Mouse (Mus musculus) spleen, adult 2 months (tissue): Measurements from ENCODE around the gene Tnip2. TPM values are rescaled to one million over a fixed set of nuclear protein-coding genes. Genes with fewer than 3 reads are reported as not detected.

Source experiments
- DNase-seq, 2 experiments: peaks; one replicate each; pipeline versions ENCODE4 v3.0.0 to v3.0.0-alpha.2; 2012 to 2021; ENCODE audit warnings: low spot score in 2 of 2, low read depth in 1 of 2
- H3K27ac ChIP-seq: fragments of 200-500 bp; 2 replicates; pipeline ENCODE4 v1.5.1; 2012; ENCODE audit warnings: low read length, inconsistent platforms; ENCODE audit not compliant: insufficient read depth
- H3K27me3 ChIP-seq: fragments of 200-500 bp; 2 replicates; pipeline ENCODE4 v1.6.1; 2012; ENCODE audit warnings: mild to moderate bottlenecking, moderate library complexity, low read length, inconsistent platforms; ENCODE audit not compliant: control insufficient read depth, insufficient read depth
- H3K36me3 ChIP-seq: fragments of 200-500 bp; 2 replicates; pipeline ENCODE4 v1.6.1; 2012; ENCODE audit warnings: mild to moderate bottlenecking, low read length, inconsistent platforms; ENCODE audit not compliant: control insufficient read depth, insufficient read depth
- H3K4me1 ChIP-seq: fragments of 200-500 bp; 2 replicates; pipeline ENCODE4 v1.6.1; 2011; ENCODE audit warnings: inconsistent platforms; ENCODE audit not compliant: control insufficient read depth, insufficient read depth, insufficient read length
- H3K4me3 ChIP-seq: fragments of 200-500 bp; 2 replicates; pipeline ENCODE4 v1.5.1; 2011; ENCODE audit warnings: mild to moderate bottlenecking, inconsistent platforms; ENCODE audit not compliant: insufficient read depth, insufficient read length; ENCODE audit errors: extremely low read depth
- CTCF ChIP-seq: fragments of 200-500 bp; IDR thresholded peaks from 2 replicates; pipeline ENCODE4 v1.5.1; 2011; ENCODE audit warnings: mild to moderate bottlenecking, inconsistent platforms; ENCODE audit not compliant: insufficient read depth, insufficient read length, insufficient replicate concordance; ENCODE audit errors: extremely low read depth
- POLR2A ChIP-seq: fragments of 200-500 bp; IDR thresholded peaks from 2 replicates; pipeline ENCODE4 v1.6.1; 2011; ENCODE audit warnings: low read depth, low read length, inconsistent platforms
- WGBS: fragments of 180-500 bp; shearing (Covaris S2); methylation state at CpG from one replicate; pipeline ENCODE4 v1.1.7; 2018; 5-methylcytosine and 5-hydroxymethylcytosine counted together
- polyA plus RNA-seq: library from polyadenylated mRNA; depleted of rRNA; stranded (reverse); fragments of >200 nt; gene quantifications from 2 replicates; pipeline ENCODE4 v1.2.3, GENCODE M21; 2012

Gene Tnip2
- polyA plus RNA-seq, 1 experiment, result 23.3 TPM

DNA sequence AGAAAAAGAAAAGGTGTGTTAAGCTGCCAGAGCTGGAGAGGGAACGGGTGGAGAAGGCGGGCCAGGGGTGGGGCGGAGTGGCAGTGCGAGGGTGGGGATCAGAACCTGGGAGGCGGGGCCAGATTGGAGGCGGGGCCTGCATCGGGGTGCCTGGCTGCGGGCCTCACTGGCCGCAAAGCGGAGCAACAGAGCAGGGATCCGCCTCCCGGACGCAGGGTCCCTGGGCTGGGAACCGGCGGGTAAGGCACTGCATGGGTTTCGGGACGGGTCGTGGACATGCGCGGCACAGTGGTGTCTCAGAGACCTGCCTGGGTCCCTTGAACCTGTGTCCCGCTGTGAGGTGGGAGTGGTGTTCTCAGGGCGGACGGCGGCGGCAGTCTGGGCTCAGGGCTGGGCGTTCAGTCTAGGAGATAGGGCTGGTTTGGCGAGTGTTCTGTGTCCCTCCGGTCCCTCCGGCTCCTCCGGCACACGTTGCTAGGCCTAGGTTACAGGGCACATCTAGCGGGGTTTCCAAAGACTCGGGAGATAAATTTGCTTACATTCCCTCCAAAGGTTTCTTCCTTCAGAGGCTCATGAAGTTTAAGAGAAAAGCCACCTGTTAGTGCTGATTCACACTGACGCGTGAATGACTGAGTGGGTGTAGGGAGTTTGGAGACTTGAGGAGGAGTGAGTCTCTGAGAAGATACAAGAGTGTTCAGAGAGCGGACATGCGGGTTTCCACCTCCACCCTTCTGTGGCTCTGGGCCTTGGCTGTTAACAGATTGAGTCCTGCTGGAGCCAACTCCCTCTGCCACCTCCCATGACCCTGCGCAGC is 12.1 kb upstream of the Tnip2 start, which contains the start of gene Sh3bp2:
Sh3bp2 (plus strand) TSS at position 176 of the 814 bp plus-strand sequence.
- WGBS, result 3% methylated on average over 38 of the region's 38 CpGs
- H3K27ac ChIP-seq, result peak within 1 kb of the TSS; percentile 87
- 0 out of 2 replicates have a peak, but pooled peaks cover 3% of the 10 kb centered on the region for H3K36me3 ChIP-seq
- H3K27me3 ChIP-seq, result no peaks in the 10 kb centered on the region
- TF ChIP-seq POLR2A (peak; percentile 90), CTCF (no peak)
- H3K4me3 ChIP-seq, result peak within 1 kb of the TSS; percentile 70
- peaks cover 54% of the 10 kb centered on the region for H3K4me1 ChIP-seq
- peak; percentile 79 to 99 for DNase-seq

GRCm38 (mm10) chr5:34524511-34524910 is 10.7 kb upstream of the Tnip2 start:
- Histone ChIP-seq H3K4me1 (peaks cover 52% of the 10 kb centered on the region), H3K27me3 (no peaks in the 10 kb centered on the region), H3K4me3 (no peak overlapping the region), H3K36me3 (0 out of 2 replicates have a peak, but pooled peaks cover 1% of the 10 kb centered on the region), H3K27ac (peak overlapping the region; percentile 70)
- TF ChIP-seq POLR2A, result no peak
- no peak for TF ChIP-seq CTCF
- no peak for DNase-seq

GRCm38 (mm10) chr5:34523958-34524485 is 10.2 kb upstream of the Tnip2 start:
- H3K4me1 ChIP-seq, result peaks cover 51% of the 10 kb centered on the region
- H3K36me3 ChIP-seq, result 0 out of 2 replicates have a peak, but pooled peaks cover 1% of the 10 kb centered on the region
- no peaks in the 10 kb centered on the region for H3K27me3 ChIP-seq
- 51% methylated on average over 4 of the region's 4 CpGs for WGBS
- DNase-seq, result peak in 1 of 2 experiments; percentile 65
- H3K27ac ChIP-seq, result peak overlapping the region; percentile 70
- peak; percentile 53; the same call in 1 of the 2 replicates for TF ChIP-seq CTCF
- TF ChIP-seq POLR2A, result no peak
- H3K4me3 ChIP-seq, result no peak overlapping the region

GRCm38 (mm10) chr5:34521337-34521736 is 7.5 kb upstream of the Tnip2 start:
- Histone ChIP-seq H3K4me3 (no peak overlapping the region; the same call in 1 of the 2 replicates), H3K4me1 (peaks cover 34% of the 10 kb centered on the region), H3K36me3 (no peaks in the 10 kb centered on the region), H3K27me3 (no peaks in the 10 kb centered on the region), H3K27ac (peak overlapping the region; percentile 84)
- DNase-seq, result no peak
- 44% methylated on average over 3 of the region's 3 CpGs for WGBS
- no peak for TF ChIP-seq CTCF
- no peak for TF ChIP-seq POLR2A

DNA sequence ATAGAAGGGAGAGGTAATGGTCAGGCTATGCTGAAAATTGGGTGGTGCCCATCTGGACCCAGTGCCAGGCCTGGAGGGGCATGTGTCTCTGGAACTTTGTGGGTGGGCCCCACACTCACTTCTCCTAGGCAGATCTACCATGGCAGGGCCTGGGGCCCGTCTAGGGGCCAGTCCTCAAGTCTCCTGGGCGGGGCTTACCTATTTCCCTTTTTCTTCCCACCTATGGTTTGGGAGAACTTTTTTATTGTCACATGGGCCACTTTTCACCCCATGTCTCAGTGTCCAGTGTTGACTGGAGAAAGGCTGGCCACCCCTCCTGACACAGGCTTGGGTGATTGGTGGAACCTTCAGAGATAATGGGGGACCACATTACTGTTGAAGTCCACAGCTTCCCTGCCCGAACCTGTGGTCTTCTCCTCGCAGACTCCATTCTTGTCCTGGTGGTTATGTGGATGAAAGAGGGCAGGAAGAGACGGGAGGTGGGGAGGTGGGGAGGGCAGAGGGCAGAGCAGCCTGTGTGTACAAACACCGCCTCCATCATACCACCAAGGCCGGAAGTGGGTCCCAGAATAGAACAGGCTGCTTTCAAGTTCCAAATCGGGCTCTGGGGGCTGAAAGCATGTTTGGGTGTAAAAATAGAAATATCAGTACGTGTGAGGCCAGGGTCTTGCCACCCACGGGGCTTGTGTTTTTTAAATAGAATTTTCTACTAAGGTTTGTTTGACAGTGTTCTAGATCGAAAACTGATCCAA is 6.8 kb upstream of the Tnip2 start:
- no peak overlapping the region for H3K4me3 ChIP-seq
- TF ChIP-seq CTCF, result no peak
- TF ChIP-seq POLR2A, result no peak
- WGBS, result 11% methylated on average over 11 of the region's 11 CpGs
- peaks cover 34% of the 10 kb centered on the region for H3K4me1 ChIP-seq
- no peaks in the 10 kb centered on the region for H3K36me3 ChIP-seq
- H3K27ac ChIP-seq, result peak overlapping the region; percentile 84
- peak in 1 of 2 experiments; percentile 81 for DNase-seq
- H3K27me3 ChIP-seq, result no peaks in the 10 kb centered on the region

DNA sequence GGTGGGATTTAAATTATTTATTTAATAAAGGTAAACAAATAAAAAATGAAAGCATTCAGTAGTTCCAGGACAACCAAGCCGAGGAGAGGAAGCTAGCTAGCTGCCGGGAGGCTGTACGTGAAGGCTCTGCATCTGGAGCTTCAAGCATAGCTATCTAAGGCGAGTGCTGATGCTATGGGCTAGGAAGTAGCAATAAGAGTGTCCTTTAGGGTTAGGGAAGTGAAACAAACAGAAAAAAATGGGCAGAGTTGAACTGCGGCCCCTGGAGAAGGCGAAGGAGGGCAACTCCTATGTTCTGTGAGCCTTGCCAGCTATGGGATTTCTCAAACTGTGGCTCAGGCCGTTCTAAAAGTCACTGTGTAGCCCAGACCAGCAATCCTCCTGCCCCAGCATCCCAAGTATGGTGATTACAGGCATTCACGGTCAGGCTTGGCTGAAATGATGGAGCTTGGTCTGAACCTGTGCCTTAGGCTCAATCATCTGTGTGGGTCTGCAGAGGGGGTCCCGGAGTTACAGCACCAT is 5.7 kb upstream of the Tnip2 start:
- H3K36me3 ChIP-seq, result no peaks in the 10 kb centered on the region
- H3K27ac ChIP-seq, result peak overlapping the region; percentile 84
- DNase-seq, result no peak
- no peaks in the 10 kb centered on the region for H3K27me3 ChIP-seq
- peaks cover 34% of the 10 kb centered on the region for H3K4me1 ChIP-seq
- no peak overlapping the region for H3K4me3 ChIP-seq
- 44% methylated on average over 9 of the region's 9 CpGs for WGBS
- no peak for TF ChIP-seq POLR2A
- no peak for TF ChIP-seq CTCF
